In genomic region chr6:91868091-91868490, GRCm38 (mm10) we compare ENCODE assay signal across 31 mouse cellular contexts. TPM values are rescaled to one million over a fixed set of nuclear protein-coding genes. Genes with fewer than 3 reads are reported as not detected.
DNase-seq lines count a peak whose midpoint lies in the region; ATAC-seq and TF ChIP-seq lines count a peak whose summit lies in the region.
"Had no signal": no experiment of that assay in that cellular context is flagged by ENCODE, and none has a peak within 500 bp of the region (broad histone marks: within the 10 kb centered on the region; RNA-seq: fewer than 3 reads in every experiment).

No protein-coding gene starts in this region.

- DNase-seq in heart, adult 11 months = peak; percentile 78
- DNase-seq in heart, adult 8-10 months (ENCODE audit: low spot score) = no peak
- peak; percentile 83 for DNase-seq in adrenal gland, adult 2 months
- peak; percentile 58 for DNase-seq in adrenal gland, postnatal 10 days
- DNase-seq in adrenal gland, postnatal 36 days = peak; percentile 70 to 78
- DNase-seq in forebrain, postnatal 0 days = no peak
- DNase-seq in gastrocnemius, postnatal 14 days = no peak
- DNase-seq: B cell, adult 2 months; cerebellum, adult 11-12 months; cerebellum, adult 8-10 months; cerebellum, postnatal 10 days; cerebellum, postnatal 36 days; embryo, embryonic 11 days; gastrocnemius, adult 2 months; heart, adult 18-20 months; heart, postnatal 14 days; heart, postnatal 4 days; kidney, adult 2 months had no signal

- intact Hi-C loops in gastrocnemius, postnatal 14 days (cut with DNase I; ENCODE audit: low total_unique reads) = no loop called here

- H3K9ac ChIP-seq in forebrain, postnatal 0 days = no peak overlapping the region
- H3K9ac ChIP-seq: embryonic facial prominence, embryonic 13.5 days; forebrain, embryonic 12.5 days; forebrain, embryonic 15.5 days; heart, embryonic 13.5 days; hindbrain, embryonic 12.5 days; hindbrain, embryonic 15.5 days had no signal

- ATAC-seq in forebrain, postnatal 0 days = no peak
- ATAC-seq: forebrain, embryonic 15.5 days; intestine, postnatal 0 days; Patski had no signal

- no peaks in the 10 kb centered on the region for H3K27me3 ChIP-seq in forebrain, postnatal 0 days (ENCODE audit: insufficient read depth, low read length)

- H3K9me3 ChIP-seq in forebrain, postnatal 0 days (ENCODE audit: low read length) = no peaks in the 10 kb centered on the region
- H3K9me3 ChIP-seq: embryonic facial prominence, embryonic 10.5 days; embryonic facial prominence, embryonic 13.5 days; forebrain, embryonic 12.5 days; forebrain, embryonic 15.5 days; G1E; heart, embryonic 10.5 days; heart, embryonic 13.5 days; hindbrain, embryonic 12.5 days; hindbrain, embryonic 15.5 days had no signal

- H3K4me3 ChIP-seq in forebrain, postnatal 0 days (ENCODE audit: low read depth, low read length) = no peak overlapping the region
- H3K4me3 ChIP-seq: embryonic facial prominence, embryonic 10.5 days; embryonic facial prominence, embryonic 13.5 days; erythroblast, embryonic 14.5 days; forebrain, embryonic 12.5 days; forebrain, embryonic 15.5 days; gastrocnemius, adult 2 months; heart, embryonic 10.5 days; heart, embryonic 13.5 days; hindbrain, embryonic 12.5 days; hindbrain, embryonic 15.5 days had no signal

- no peak for TF ChIP-seq CTCF in forebrain, postnatal 0 days (IDR thresholded peaks at IDR 0.05; ENCODE audit: low read depth)

- no peaks in the 10 kb centered on the region for H3K36me3 ChIP-seq in forebrain, postnatal 0 days (ENCODE audit: insufficient read depth)
- H3K36me3 ChIP-seq: embryonic facial prominence, embryonic 10.5 days; embryonic facial prominence, embryonic 13.5 days; forebrain, embryonic 12.5 days; forebrain, embryonic 15.5 days; G1E; heart, embryonic 10.5 days; heart, embryonic 13.5 days; hindbrain, embryonic 12.5 days; hindbrain, embryonic 15.5 days had no signal

- H3K4me2 ChIP-seq in forebrain, postnatal 0 days (ENCODE audit: low read depth) = no peak overlapping the region
- H3K4me2 ChIP-seq: embryonic facial prominence, embryonic 13.5 days; forebrain, embryonic 12.5 days; forebrain, embryonic 15.5 days; heart, embryonic 13.5 days; hindbrain, embryonic 12.5 days; hindbrain, embryonic 15.5 days had no signal

- WGBS in forebrain, postnatal 0 days = 87% methylated on average over 5 of the region's 5 CpGs

- H3K27ac ChIP-seq in forebrain, postnatal 0 days (ENCODE audit: low read depth, low read length) = no peak overlapping the region
- H3K27ac ChIP-seq: embryonic facial prominence, embryonic 10.5 days; embryonic facial prominence, embryonic 13.5 days; forebrain, embryonic 12.5 days; forebrain, embryonic 15.5 days; gastrocnemius, adult 2 months; heart, embryonic 10.5 days; heart, embryonic 13.5 days; hindbrain, embryonic 12.5 days; hindbrain, embryonic 15.5 days had no signal

- H3K4me1 ChIP-seq in forebrain, postnatal 0 days (ENCODE audit: insufficient read depth) = no peaks in the 10 kb centered on the region
- H3K4me1 ChIP-seq: embryonic facial prominence, embryonic 10.5 days; embryonic facial prominence, embryonic 13.5 days; forebrain, embryonic 12.5 days; forebrain, embryonic 15.5 days; hindbrain, embryonic 12.5 days; hindbrain, embryonic 15.5 days had no signal

RNA-seq across cellular contexts. Expression of gene Ccdc174, which starts 9.8 kb away (rescaled TPM):
- 10 to 100 TPM in 2 of 4 experiments, 1 to 10 TPM in 2; 6.9 to 14.2 (median 9.4) TPM for total RNA-seq in heart, adult 8-10 months (2022)
- total RNA-seq in adrenal gland, adult 2 months (2021) = 10 to 100 TPM; 28.2 to 69.0 TPM
- 2.9 and 4.5 TPM in 2 replicates for polyA plus RNA-seq in adrenal gland, adult 2 months (2012; rRNA removed)
- 10 to 100 TPM; 22.8 to 25.1 TPM for total RNA-seq in adrenal gland, postnatal 10 days (2021)
- total RNA-seq in adrenal gland, postnatal 36 days (2021) = 10 to 100 TPM; 34.0 to 51.6 TPM
- 22.8 and 23.4 TPM in 2 replicates for total RNA-seq in forebrain, postnatal 0 days (2014; rRNA removed)
- polyA plus RNA-seq in forebrain, postnatal 0 days (2015; fragmentation: Nextera tagmentation; extraction: Ambion mirVana) = 30.8 and 35.2 TPM in 2 replicates
- total RNA-seq in gastrocnemius, postnatal 14 days (2021) = 1 to 10 TPM; 8.5 to 8.9 TPM

RNA-seq across cellular contexts. Expression of gene 4930590J08Rik, which starts 34.5 kb away (rescaled TPM):
- total RNA-seq in heart, adult 8-10 months (2022) = under 1 TPM; 0.14 to 0.83 (median 0.63) TPM
- total RNA-seq in adrenal gland, adult 2 months (2021) = 1 to 10 TPM; 1.6 to 2.1 TPM
- 0.25 and 0.26 TPM in 2 replicates for polyA plus RNA-seq in adrenal gland, adult 2 months (2012; rRNA removed)
- total RNA-seq in adrenal gland, postnatal 10 days (2021) = 1 to 10 TPM in 1 of 2 experiments, under 1 TPM in 1; 0.81 to 1.3 TPM
- total RNA-seq in adrenal gland, postnatal 36 days (2021) = 1 to 10 TPM; 2.0 to 3.2 TPM
- total RNA-seq in forebrain, postnatal 0 days (2014; rRNA removed) = 1.5 and 3.7 TPM in 2 replicates
- 0.26 and 0.36 TPM in 2 replicates for polyA plus RNA-seq in forebrain, postnatal 0 days (2015; fragmentation: Nextera tagmentation; extraction: Ambion mirVana)
- total RNA-seq in gastrocnemius, postnatal 14 days (2021) = 1 to 10 TPM in 1 of 2 experiments, under 1 TPM in 1; 0.74 to 1.0 TPM
- polyA plus RNA-seq: erythroblast, embryonic 14.5 days had no signal

RNA-seq across cellular contexts. Expression of gene Grip2, which starts 41.0 kb away (rescaled TPM):
- 10 to 100 TPM in 1 of 4 experiments, 1 to 10 TPM in 3; 5.2 to 10.4 (median 7.1) TPM for total RNA-seq in heart, adult 8-10 months (2022)
- total RNA-seq in adrenal gland, adult 2 months (2021) = 1 to 10 TPM; 1.3 to 3.5 TPM
- polyA plus RNA-seq in adrenal gland, adult 2 months (2012; rRNA removed) = 3.3 TPM in 2 replicates
- 1 to 10 TPM; 1.5 to 2.6 TPM for total RNA-seq in adrenal gland, postnatal 10 days (2021)
- 1 to 10 TPM; 1.2 to 1.7 TPM for total RNA-seq in adrenal gland, postnatal 36 days (2021)
- total RNA-seq in forebrain, postnatal 0 days (2014; rRNA removed) = 19.9 and 24.9 TPM in 2 replicates
- polyA plus RNA-seq in forebrain, postnatal 0 days (2015; fragmentation: Nextera tagmentation; extraction: Ambion mirVana) = 7.7 and 7.8 TPM in 2 replicates
- total RNA-seq in gastrocnemius, postnatal 14 days (2021) = 1 to 10 TPM; 2.6 to 4.0 TPM
- total RNA-seq: CH12.LX had no signal
- polyA plus RNA-seq: erythroblast, embryonic 14.5 days; G1E had no signal

Comparison
In these comparisons a context has a peak if more than half of its experiments do, and no peak if none do; other contexts are left out.
1. DNase-seq: peak in heart, adult 11 months (single experiment), adrenal gland, adult 2 months (single experiment), adrenal gland, postnatal 10 days (single experiment) and adrenal gland, postnatal 36 days (2 of 2); none in heart, adult 8-10 months (single experiment), forebrain, postnatal 0 days (single experiment) and gastrocnemius, postnatal 14 days (single experiment).